12 mouse cellular contexts compared by ENCODE assay signal in genomic region chr8:91747174-91747859, GRCm38 (mm10). TPM values are rescaled to one million over a fixed set of nuclear protein-coding genes. Genes with fewer than 3 reads are reported as not detected.
A peak's percentile ranks its signal among the peaks of the same experiment; 100 is the strongest.
DNase-seq lines count a peak whose midpoint lies in the region; ATAC-seq and TF ChIP-seq lines count a peak whose summit lies in the region.
"Had no signal": no experiment of that assay in that cellular context is flagged by ENCODE, and none has a peak within 500 bp of the region (broad histone marks: within the 10 kb centered on the region; RNA-seq: fewer than 3 reads in every experiment).

No protein-coding gene starts in this region.

- intact Hi-C loops in heart, postnatal 25 days (cut with DNase I): no loop called here

- no peaks in the 10 kb centered on the region for H3K9me3 ChIP-seq in heart, embryonic 11.5 days (replicated peaks; ENCODE audit: control insufficient read depth, low read length)
- H3K9me3 ChIP-seq in hindbrain, embryonic 13.5 days: peaks cover 4% of the 10 kb centered on the region; the same call in 1 of the 2 replicates
- peaks cover 3% of the 10 kb centered on the region; the same call in 1 of the 2 replicates for H3K9me3 ChIP-seq in stomach, embryonic 16.5 days (replicated peaks; ENCODE audit: control insufficient read depth, low read length)

- WGBS in heart, embryonic 11.5 days (ENCODE audit: insufficient replicate concordance): 43% methylated on average over 24 of the region's 24 CpGs
- WGBS in thymus, adult 2 months: 77% methylated on average over 24 of the region's 24 CpGs
- 60% methylated on average over 24 of the region's 24 CpGs for whole genome bisulfite sequencing in hindbrain, embryonic 13.5 days
- 30% methylated on average over 24 of the region's 24 CpGs for WGBS in stomach, embryonic 16.5 days

- H3K4me2 ChIP-seq in heart, embryonic 11.5 days: peak overlapping the region; percentile 47
- H3K4me2 ChIP-seq in hindbrain, embryonic 13.5 days: 0 out of 2 replicates have a peak overlapping the region, but pooled peaks have one; percentile 0
- H3K4me2 ChIP-seq in stomach, embryonic 16.5 days (ENCODE audit: low read depth, low read length): peak overlapping the region; percentile 39

- H3K4me3 ChIP-seq in heart, embryonic 11.5 days (ENCODE audit: low read depth, low read length): no peak overlapping the region
- no peak overlapping the region for H3K4me3 ChIP-seq in thymus, adult 2 months (ENCODE audit: control insufficient read depth, insufficient read depth, low read length)
- no peak overlapping the region for H3K4me3 ChIP-seq in hindbrain, embryonic 13.5 days
- peak overlapping the region; percentile 18 for H3K4me3 ChIP-seq in stomach, embryonic 16.5 days (replicated peaks; ENCODE audit: low read length)

- H3K27ac ChIP-seq in heart, embryonic 11.5 days (ENCODE audit: low read depth, low read length): peak overlapping the region; percentile 52
- no peak overlapping the region for H3K27ac ChIP-seq in thymus, adult 2 months (ENCODE audit: control insufficient read depth, insufficient read depth, low read length)
- H3K27ac ChIP-seq in hindbrain, embryonic 13.5 days: no peak overlapping the region
- no peak overlapping the region for H3K27ac ChIP-seq in stomach, embryonic 16.5 days (ENCODE audit: low read length)
- H3K27ac ChIP-seq: liver, embryonic 14.5 days had no signal

- no peak for DNase-seq in heart, postnatal 25 days (ENCODE audit: low spot score)
- DNase-seq in thymus, postnatal 0 days (ENCODE audit: low spot score): peak; percentile 2
- no peak for DNase-seq in thymus, adult 2 months
- DNase-seq in cerebellum, adult 11 months: no peak
- no peak for DNase-seq in testis, postnatal 10 days (ENCODE audit: low spot score)
- DNase-seq: adrenal gland, adult 2 months; kidney, adult 8-10 months had no signal

- peaks cover 8% of the 10 kb centered on the region; the same call in 1 of the 2 replicates for H3K27me3 ChIP-seq in heart, embryonic 11.5 days (ENCODE audit: control insufficient read depth, insufficient read depth, low read length)
- H3K27me3 ChIP-seq in thymus, adult 2 months (ENCODE audit: control insufficient read depth, insufficient read depth, low read length): no peaks in the 10 kb centered on the region
- H3K27me3 ChIP-seq in hindbrain, embryonic 13.5 days: peaks cover 4% of the 10 kb centered on the region; the same call in 1 of the 2 replicates
- H3K27me3 ChIP-seq in stomach, embryonic 16.5 days (ENCODE audit: control insufficient read depth, insufficient read depth, low read length): peaks cover 6% of the 10 kb centered on the region
- H3K27me3 ChIP-seq: CH12.LX had no signal

- peaks cover 10% of the 10 kb centered on the region; the same call in 1 of the 2 replicates for H3K4me1 ChIP-seq in heart, embryonic 11.5 days (ENCODE audit: control insufficient read depth, insufficient read depth, low read length)
- H3K4me1 ChIP-seq in thymus, adult 2 months (replicated peaks; ENCODE audit: control insufficient read depth, insufficient read depth, low read length): no peaks in the 10 kb centered on the region; the same call in 1 of the 2 replicates
- peaks cover 42% of the 10 kb centered on the region for H3K4me1 ChIP-seq in hindbrain, embryonic 13.5 days (replicated peaks)
- H3K4me1 ChIP-seq in stomach, embryonic 16.5 days (ENCODE audit: control insufficient read depth, insufficient read depth, low read length): peaks cover 10% of the 10 kb centered on the region; the same call in 1 of the 2 replicates

- no peaks in the 10 kb centered on the region for H3K36me3 ChIP-seq in heart, embryonic 11.5 days (ENCODE audit: control insufficient read depth, insufficient read depth, low read length)
- H3K36me3 ChIP-seq in thymus, adult 2 months (ENCODE audit: control insufficient read depth, insufficient read depth, low read length): no peaks in the 10 kb centered on the region
- no peaks in the 10 kb centered on the region for H3K36me3 ChIP-seq in hindbrain, embryonic 13.5 days
- H3K36me3 ChIP-seq in stomach, embryonic 16.5 days (ENCODE audit: control insufficient read depth, insufficient read depth, low read length): no peaks in the 10 kb centered on the region

- ATAC-seq in heart, embryonic 11.5 days (replicated peaks; ENCODE audit: insufficient number of reproducible peaks, low FRiP score, low TSS enrichment): no peak
- ATAC-seq in hindbrain, embryonic 13.5 days (ENCODE audit: low FRiP score): no peak
- no peak for ATAC-seq in stomach, embryonic 16.5 days (ENCODE audit: insufficient read depth, low FRiP score)

- H3K9ac ChIP-seq in heart, embryonic 11.5 days (ENCODE audit: low read depth, low read length): no peak overlapping the region
- no peak overlapping the region for H3K9ac ChIP-seq in hindbrain, embryonic 13.5 days
- H3K9ac ChIP-seq in stomach, embryonic 16.5 days (ENCODE audit: low read length): 0 out of 2 replicates have a peak overlapping the region, but pooled peaks have one; percentile 30
- H3K9ac ChIP-seq: liver, embryonic 14.5 days had no signal

- TF ChIP-seq CTCF in thymus, adult 2 months (IDR thresholded peaks at IDR 0.05; ENCODE audit: borderline replicate concordance, control insufficient read depth, extremely low read depth, insufficient read depth, low read length, poor library complexity): no peak

- TF ChIP-seq POLR2A in thymus, adult 2 months (IDR thresholded peaks at IDR 0.05; ENCODE audit: control insufficient read depth, extremely low read depth, insufficient read depth, low read length, poor library complexity): no peak

RNA-seq across cellular contexts. Expression of gene Irx3, which starts 54.5 kb away (rescaled TPM):
- 7.9 and 8.6 TPM in 2 replicates for polyA plus RNA-seq in heart, embryonic 11.5 days (2014; fragmentation: Nextera tagmentation; extraction: Ambion mirVana)
- 10 to 100 TPM; 30.5 to 37.2 TPM for total RNA-seq in heart, postnatal 25 days (2021)
- 0.87 and 0.99 TPM in 2 replicates for polyA plus RNA-seq in thymus, postnatal 0 days (2015; fragmentation: Nextera tagmentation; extraction: Ambion mirVana)
- polyA plus RNA-seq in thymus, adult 2 months (2012; rRNA removed): 1.7 and 2.9 TPM in 2 replicates
- polyA plus RNA-seq in hindbrain, embryonic 13.5 days (2015; fragmentation: Nextera tagmentation; extraction: Ambion mirVana): 20.4 and 23.6 TPM in 2 replicates
- polyA plus RNA-seq in stomach, embryonic 16.5 days (2015; fragmentation: Nextera tagmentation; extraction: Ambion mirVana): 1.7 and 1.8 TPM in 2 replicates
- total RNA-seq: CH12.LX had no signal
